Mouse (Mus musculus): ENCODE data around the gene Foxi2.

- TF ChIP-seq POLR2A (IDR thresholded peaks at IDR 0.05; ENCODE audit: borderline replicate concordance, insufficient read depth, low read length) (no peak), CTCF (IDR thresholded peaks at IDR 0.05; ENCODE audit: borderline replicate concordance, insufficient read depth, low read depth, low read length) (no peak)
Measured at GRCm38 (mm10) chr7:135412357-135412756, 2.2 kb downstream of the Foxi2 start.
